Mouse (Mus musculus) limb, embryonic 10.5 days (tissue): Measurements from ENCODE around the gene Itgb3bp. TPM values are rescaled to one million over a fixed set of nuclear protein-coding genes. Genes with fewer than 3 reads are reported as not detected.

Experiments used
- DNase-seq: peaks from one replicate; pipeline ENCODE4 v3.0.0-alpha.2; 2017; ENCODE audit warnings: low spot score
- H3K27ac ChIP-seq: fragments of 300-500 bp; sonication (generic); 2 replicates; pipeline ENCODE4 v1.5.1; 2016; ENCODE audit warnings: mild to moderate bottlenecking
- H3K27me3 ChIP-seq: fragments of 300-500 bp; sonication (generic); 2 replicates; pipeline ENCODE4 v1.6.1; 2016; ENCODE audit warnings: low read depth, mild to moderate bottlenecking; ENCODE audit not compliant: poor library complexity, severe bottlenecking
- H3K36me3 ChIP-seq: fragments of 300-500 bp; sonication (generic); 2 replicates; pipeline ENCODE4 v1.6.1; 2016; ENCODE audit warnings: mild to moderate bottlenecking, moderate library complexity
- H3K4me1 ChIP-seq: fragments of 300-500 bp; sonication (generic); 2 replicates; pipeline ENCODE4 v1.6.1; 2016
- H3K4me3 ChIP-seq: fragments of 300-500 bp; sonication (generic); 2 replicates; pipeline ENCODE4 v1.5.1; 2016; ENCODE audit warnings: mild to moderate bottlenecking, moderate library complexity
- H3K9me3 ChIP-seq: fragments of 300-500 bp; sonication (generic); replicated peaks from 2 replicates; pipeline ENCODE4 v1.6.1; 2016; ENCODE audit warnings: mild to moderate bottlenecking
- WGBS: fragments of 180-500 bp; shearing (Covaris S2); methylation state at CpG from one replicate; pipeline ENCODE4 v1.1.7; 2016; 5-methylcytosine and 5-hydroxymethylcytosine counted together
- polyA plus RNA-seq: library from polyadenylated mRNA; unstranded; fragments of >200 nt; fragmentation: Nextera tagmentation; extraction: Ambion mirVana; gene quantifications from 2 replicates; pipeline ENCODE4 v1.2.1, GENCODE M21; 2016

The Itgb3bp gene
- polyA plus RNA-seq, 1 experiment from 2014 or later: 50.0 TPM

DNA sequence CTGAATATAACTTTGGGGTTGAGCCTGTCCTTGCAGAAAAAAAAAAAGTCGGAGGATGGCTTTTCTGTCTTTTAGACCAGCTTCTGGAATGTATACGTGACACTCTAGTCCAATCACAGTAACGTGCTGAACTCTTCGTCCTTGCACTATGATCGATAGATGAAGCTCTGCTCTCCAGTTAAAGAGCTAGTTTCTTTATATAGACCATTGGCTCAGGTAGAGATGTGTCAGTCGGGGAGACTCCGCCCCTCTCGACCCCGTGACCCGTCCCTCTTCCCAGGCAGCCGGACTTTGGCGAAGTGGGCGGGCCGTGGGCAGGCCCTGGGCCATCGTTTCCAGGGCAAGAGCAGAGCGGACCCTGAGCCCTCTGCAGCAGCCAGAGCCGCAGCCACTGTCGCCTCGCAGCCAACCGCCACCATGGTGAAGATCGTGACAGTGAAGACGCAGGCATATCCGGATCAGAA lies 432 bp downstream of the Itgb3bp start, which contains the start of gene Pgm1:
Gene Pgm1 (plus strand): TSS at position 266 of the 464 bp plus-strand sequence.
- Histone ChIP-seq H3K27me3 (0 out of 2 replicates have a peak, but pooled peaks cover 3% of the 10 kb centered on the region), H3K27ac (peak within 1 kb of the TSS; percentile 84), H3K36me3 (no peaks in the 10 kb centered on the region), H3K4me1 (peaks cover 18% of the 10 kb centered on the region), H3K9me3 (no peaks in the 10 kb centered on the region), H3K4me3 (peak within 1 kb of the TSS; percentile 73)
- WGBS: 5% methylated on average over 23 of the region's 23 CpGs
- no peak for DNase-seq

DNA sequence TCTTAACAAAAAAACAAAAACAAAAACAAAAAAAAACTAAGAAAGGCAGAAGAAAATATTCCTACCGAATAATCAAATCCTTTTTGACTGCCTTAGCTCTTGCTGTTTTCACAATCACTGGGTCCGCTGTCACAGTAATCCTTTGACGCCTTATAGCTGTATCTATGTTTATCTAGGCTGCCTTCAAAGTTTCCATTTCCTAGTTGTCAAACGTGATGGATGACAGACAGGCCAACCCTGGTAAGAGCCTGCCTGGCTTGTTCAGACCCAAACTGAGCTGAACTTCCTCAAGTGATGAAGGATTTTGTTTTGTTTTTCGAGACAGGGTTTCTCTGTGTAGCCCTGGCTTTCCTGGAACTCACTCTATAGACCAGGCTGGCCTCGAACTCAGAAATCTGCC lies 1.1 kb downstream of the Itgb3bp start:
- H3K27me3 ChIP-seq: 0 out of 2 replicates have a peak, but pooled peaks cover 3% of the 10 kb centered on the region
- H3K4me1 ChIP-seq: peaks cover 18% of the 10 kb centered on the region
- no peaks in the 10 kb centered on the region for H3K36me3 ChIP-seq
- WGBS: 76% methylated on average over 6 of the region's 6 CpGs
- no peak overlapping the region for H3K4me3 ChIP-seq
- no peaks in the 10 kb centered on the region for H3K9me3 ChIP-seq
- DNase-seq: no peak
- no peak overlapping the region for H3K27ac ChIP-seq

DNA sequence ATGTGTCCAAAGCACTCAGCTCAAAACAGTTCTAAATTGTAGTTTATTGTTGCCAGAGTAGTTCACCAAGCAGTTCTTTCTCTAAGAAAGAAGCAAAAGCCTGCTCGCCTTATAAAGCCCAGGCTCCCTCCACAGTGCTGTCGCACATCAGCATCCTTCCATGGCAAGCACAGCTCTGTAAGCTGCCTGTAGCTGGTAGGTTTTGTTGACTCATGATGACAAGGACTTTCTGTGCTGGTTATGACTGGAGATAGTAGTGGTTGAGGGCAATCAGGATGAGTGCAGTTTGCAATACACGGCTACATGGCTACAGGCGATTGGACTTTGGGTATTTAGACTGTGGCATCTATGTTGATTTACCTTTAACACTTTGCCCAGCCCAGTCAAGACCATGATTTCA lies 3.2 kb downstream of the Itgb3bp start:
- WGBS: 94% methylated on average over 4 of the region's 4 CpGs
- Histone ChIP-seq H3K4me3 (no peak overlapping the region), H3K9me3 (no peaks in the 10 kb centered on the region), H3K4me1 (peaks cover 18% of the 10 kb centered on the region), H3K36me3 (no peaks in the 10 kb centered on the region), H3K27me3 (no peaks in the 10 kb centered on the region), H3K27ac (no peak overlapping the region)
- DNase-seq: no peak

- WGBS: 68% methylated on average over 4 of the region's 4 CpGs
- DNase-seq: no peak
- H3K9me3 ChIP-seq: no peaks in the 10 kb centered on the region
Measured at GRCm38 (mm10) chr4:99913894-99914451, 15.6 kb downstream of the Itgb3bp start.

GRCm38 (mm10) chr4:99882405-99882804 lies 47.2 kb downstream of the Itgb3bp start:
- Histone ChIP-seq H3K9me3 (no peaks in the 10 kb centered on the region), H3K27me3 (no peaks in the 10 kb centered on the region), H3K4me1 (no peaks in the 10 kb centered on the region), H3K36me3 (0 out of 2 replicates have a peak, but pooled peaks cover 3% of the 10 kb centered on the region), H3K27ac (no peak overlapping the region), H3K4me3 (no peak overlapping the region)
- no peak for DNase-seq

More at GRCm38 (mm10) chr4:99913894-99914451, 15.6 kb downstream of the Itgb3bp start:
- Histone ChIP-seq H3K27me3 (no peaks in the 10 kb centered on the region), H3K27ac (no peak overlapping the region), H3K36me3 (0 out of 2 replicates have a peak, but pooled peaks cover 5% of the 10 kb centered on the region), H3K4me3 (no peak overlapping the region), H3K4me1 (no peaks in the 10 kb centered on the region)

DNA sequence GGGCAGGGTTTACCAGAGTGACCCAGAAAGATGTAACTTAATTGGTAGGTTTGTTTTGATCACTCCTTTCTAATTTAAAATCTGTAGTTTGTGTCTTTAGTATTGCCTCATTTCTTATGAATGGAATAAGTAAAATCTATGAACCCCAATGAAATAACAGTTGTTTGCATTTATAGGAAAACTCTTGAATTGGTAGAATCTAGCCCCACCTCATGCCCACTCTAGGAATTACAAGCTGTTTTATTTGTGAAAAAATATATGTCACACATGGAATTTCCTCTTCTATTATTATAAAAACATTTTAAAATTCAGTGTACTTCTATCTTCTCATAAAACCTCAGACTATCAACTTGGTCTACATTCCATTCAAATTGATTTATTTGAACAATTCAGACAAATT lies 47.7 kb downstream of the Itgb3bp start:
- Histone ChIP-seq H3K27me3 (no peaks in the 10 kb centered on the region), H3K27ac (no peak overlapping the region), H3K4me3 (no peak overlapping the region), H3K4me1 (no peaks in the 10 kb centered on the region), H3K36me3 (0 out of 2 replicates have a peak, but pooled peaks cover 3% of the 10 kb centered on the region), H3K9me3 (no peaks in the 10 kb centered on the region)
- no peak for DNase-seq

GRCm38 (mm10) chr4:99829094-99830073 lies 100.2 kb downstream of the Itgb3bp start, which contains the start of gene Efcab7:
Gene Efcab7 (plus strand): TSS chr4:99829198.
- Histone ChIP-seq H3K36me3 (peaks cover 12% of the 10 kb centered on the region; the same call in 1 of the 2 replicates), H3K9me3 (no peaks in the 10 kb centered on the region), H3K4me3 (peak within 1 kb of the TSS; percentile 77), H3K4me1 (peaks cover 11% of the 10 kb centered on the region), H3K27me3 (no peaks in the 10 kb centered on the region), H3K27ac (peak within 1 kb of the TSS; percentile 96)
- peak; percentile 89 for DNase-seq
- WGBS: under 1% methylated on average over 48 of the region's 48 CpGs

GRCm38 (mm10) chr4:99828739-99829093 lies 100.9 kb downstream of the Itgb3bp start:
- Histone ChIP-seq H3K9me3 (no peaks in the 10 kb centered on the region), H3K4me1 (peaks cover 11% of the 10 kb centered on the region), H3K27me3 (no peaks in the 10 kb centered on the region), H3K4me3 (peak overlapping the region; percentile 77), H3K27ac (peak overlapping the region; percentile 96), H3K36me3 (peaks cover 12% of the 10 kb centered on the region; the same call in 1 of the 2 replicates)
- DNase-seq: no peak
- WGBS: under 1% methylated on average over 7 of the region's 7 CpGs

GRCm38 (mm10) chr4:99828337-99828736 lies 101.3 kb downstream of the Itgb3bp start:
- WGBS: 74% methylated on average over 4 of the region's 4 CpGs
- no peaks in the 10 kb centered on the region for H3K9me3 ChIP-seq
- H3K4me3 ChIP-seq: peak overlapping the region; percentile 77
- peaks cover 11% of the 10 kb centered on the region for H3K4me1 ChIP-seq
- H3K36me3 ChIP-seq: peaks cover 12% of the 10 kb centered on the region; the same call in 1 of the 2 replicates
- DNase-seq: no peak
- H3K27ac ChIP-seq: peak overlapping the region; percentile 96
- H3K27me3 ChIP-seq: no peaks in the 10 kb centered on the region

DNA sequence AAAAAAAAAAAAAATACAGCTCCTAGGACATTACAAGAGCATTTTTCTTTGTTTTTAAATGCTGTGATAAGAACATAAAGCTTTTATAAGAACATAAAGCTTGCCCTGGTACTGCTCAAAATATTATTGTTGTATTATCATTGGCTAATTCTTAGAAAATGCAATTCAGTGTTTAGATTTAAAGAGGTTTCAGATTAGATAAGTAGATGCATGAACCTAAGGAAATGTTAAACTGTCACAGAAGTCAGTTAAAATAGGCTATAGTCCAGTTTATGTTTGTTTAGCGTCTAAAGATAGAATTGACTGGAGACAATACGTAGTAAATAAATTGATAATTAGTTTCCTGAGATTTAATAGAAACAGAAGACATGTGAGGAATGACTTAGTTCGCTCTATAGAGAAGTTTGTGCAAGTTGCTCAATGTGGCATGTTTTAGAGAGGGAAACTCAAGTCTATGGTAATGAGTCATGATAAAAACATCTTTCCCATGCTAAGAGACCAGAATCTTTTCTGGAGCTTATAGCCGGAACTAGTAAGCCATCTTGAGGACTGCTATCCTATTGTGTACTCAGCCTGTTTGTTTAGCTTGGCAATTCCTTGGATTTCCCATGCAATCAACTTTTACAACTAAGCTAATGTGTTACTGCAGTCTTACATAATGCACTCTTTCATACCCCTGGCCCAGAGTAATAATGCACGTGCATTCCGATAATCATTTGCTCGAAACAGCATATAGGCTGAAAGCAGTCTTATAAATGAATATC lies 112.7 kb downstream of the Itgb3bp start:
- no peak for DNase-seq
- Histone ChIP-seq H3K27ac (no peak overlapping the region), H3K4me1 (no peaks in the 10 kb centered on the region), H3K9me3 (no peaks in the 10 kb centered on the region), H3K27me3 (no peaks in the 10 kb centered on the region), H3K36me3 (no peaks in the 10 kb centered on the region), H3K4me3 (no peak overlapping the region)
- 95% methylated on average over 7 of the region's 7 CpGs for whole genome bisulfite sequencing

DNA sequence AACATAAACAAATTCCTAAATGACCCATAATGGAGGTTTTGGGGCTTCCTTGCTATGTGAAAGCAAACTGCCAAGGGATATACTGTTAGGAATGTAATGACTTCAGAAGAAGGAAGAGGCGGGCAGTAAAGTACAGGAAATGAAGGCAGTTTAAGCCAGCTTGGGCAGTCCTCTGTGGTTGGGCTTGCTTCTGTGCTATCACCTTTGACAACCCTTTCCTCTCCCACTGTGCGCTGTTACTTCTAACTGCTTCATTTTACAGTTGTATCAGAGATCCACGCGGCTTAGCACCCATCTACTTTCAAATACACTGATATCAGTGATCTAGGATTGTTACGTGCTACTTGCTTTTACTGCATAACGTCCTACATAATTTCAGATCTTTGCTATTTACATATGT lies 137.2 kb downstream of the Itgb3bp start:
- H3K4me1 ChIP-seq: no peaks in the 10 kb centered on the region
- H3K9me3 ChIP-seq: no peaks in the 10 kb centered on the region
- 89% methylated on average over 6 of the region's 6 CpGs for WGBS
- peaks cover 23% of the 10 kb centered on the region for H3K36me3 ChIP-seq
- H3K27me3 ChIP-seq: no peaks in the 10 kb centered on the region
- no peak overlapping the region for H3K4me3 ChIP-seq
- DNase-seq: no peak
- H3K27ac ChIP-seq: no peak overlapping the region

DNA sequence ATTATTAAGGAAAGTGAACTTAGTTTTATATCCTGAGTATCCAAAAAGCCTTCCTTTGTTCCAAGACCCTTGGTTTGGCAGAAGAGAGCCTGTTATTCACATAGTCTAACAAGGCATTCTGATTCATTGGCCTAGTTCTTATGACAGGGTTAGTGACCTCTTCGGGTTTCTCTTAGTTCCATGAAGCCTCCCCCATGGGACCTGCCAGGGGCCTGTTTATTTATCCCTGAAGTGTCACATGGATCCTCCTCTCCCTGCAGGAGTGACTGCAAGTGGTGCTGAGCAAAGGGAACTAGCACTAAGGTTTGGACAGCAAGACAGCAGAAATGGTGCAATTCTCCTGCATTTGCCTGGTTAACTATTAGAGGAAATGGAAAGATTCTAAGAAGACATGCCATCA lies 156.6 kb downstream of the Itgb3bp start:
- 0 out of 2 replicates have a peak, but pooled peaks cover under 1% of the 10 kb centered on the region for H3K36me3 ChIP-seq
- H3K27me3 ChIP-seq: no peaks in the 10 kb centered on the region
- H3K4me3 ChIP-seq: no peak overlapping the region
- H3K27ac ChIP-seq: no peak overlapping the region
- DNase-seq: no peak
- H3K4me1 ChIP-seq: no peaks in the 10 kb centered on the region
- 46% methylated on average over 1 of the region's 1 CpGs for WGBS
- H3K9me3 ChIP-seq: no peaks in the 10 kb centered on the region
